Mouse (Mus musculus): Measurements from ENCODE around the gene Ushbp1. TPM values are rescaled to one million over a fixed set of nuclear protein-coding genes. Genes with fewer than 3 reads are reported as not detected.

The Ushbp1 gene
- total RNA-seq, 2 experiments from 2014 or later, result 6.4 to 9.3 TPM

DNA sequence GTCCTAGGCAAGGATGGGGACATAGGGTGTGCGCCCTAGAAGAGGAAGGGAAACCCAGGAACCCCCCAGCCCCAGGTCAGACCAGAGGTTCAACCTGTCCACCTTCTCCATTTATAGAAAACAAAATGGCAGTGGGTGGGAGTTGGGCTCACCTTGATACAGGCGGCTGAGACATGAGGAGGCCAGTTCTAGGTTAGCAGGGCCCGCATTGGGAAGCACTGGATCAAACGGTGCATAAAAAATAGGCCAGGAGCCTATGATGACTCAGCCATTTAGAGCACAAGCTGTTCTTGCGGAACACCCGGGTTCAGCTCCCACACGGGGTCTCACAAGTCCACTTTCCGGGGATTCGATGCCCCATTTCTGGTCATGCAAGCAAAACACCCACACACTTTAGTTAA lies 9.3 kb upstream of the Ushbp1 start:
- no peak for DNase-seq
- TF ChIP-seq CTCF (IDR thresholded peaks at IDR 0.05), result no peak
- H3K27ac ChIP-seq, result no peak overlapping the region
- intact Hi-C loops (cut with DNase I), result loop anchor here (5.0 kb wide), 1 partner anchor 33 kb away; the partner anchor contains the start of gene Ocel1
- H3K4me3 ChIP-seq, result no peak overlapping the region

GRCm38 (mm10) chr8:71404011-71404410 lies 8.4 kb upstream of the Ushbp1 start:
- DNase-seq, result no peak
- intact Hi-C loops (cut with DNase I), result no loop called here

DNA sequence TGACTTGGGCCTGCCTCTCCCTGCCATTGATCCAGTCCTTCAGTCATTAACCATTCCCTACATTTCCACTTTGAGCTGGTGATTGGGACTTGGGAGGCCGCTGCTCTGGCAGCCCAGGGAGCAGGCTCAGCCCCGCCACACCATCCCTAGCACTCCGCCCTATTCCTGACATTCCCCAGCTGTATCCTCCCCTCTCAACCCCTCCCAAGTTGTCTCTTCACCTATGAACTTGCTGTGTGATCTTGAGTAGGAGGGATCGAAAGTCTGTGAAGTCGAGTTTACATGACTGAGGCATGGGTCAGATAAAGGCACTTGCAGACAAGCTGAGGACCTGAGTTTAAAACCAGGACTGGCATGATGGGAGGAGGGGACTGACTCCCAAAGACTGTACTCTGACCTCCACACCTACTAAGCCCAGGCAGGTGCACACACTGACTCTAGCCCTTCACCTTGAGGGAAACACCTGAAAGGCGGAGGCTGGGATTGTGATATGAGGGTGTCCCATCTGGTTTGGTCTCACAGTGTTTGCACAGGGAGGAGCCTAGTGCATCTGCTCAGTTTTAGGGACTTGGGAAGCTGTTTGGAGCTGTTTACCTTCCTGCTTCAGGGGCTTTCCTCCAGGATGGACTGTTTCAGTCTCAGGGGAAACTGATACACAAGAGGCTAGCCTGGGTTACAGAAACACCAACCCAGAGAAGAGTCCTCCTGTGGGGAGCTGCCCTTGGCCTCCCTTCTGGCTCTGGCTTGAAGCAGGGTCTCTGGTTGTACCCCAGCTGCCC lies 7.7 kb upstream of the Ushbp1 start:
- no peak for DNase-seq
- intact Hi-C loops (cut with DNase I), result no loop called here
- no peak for TF ChIP-seq CTCF (IDR thresholded peaks at IDR 0.05)
- H3K4me3 ChIP-seq, result no peak overlapping the region
- H3K27ac ChIP-seq, result no peak overlapping the region

More at GRCm38 (mm10) chr8:71404011-71404410, 8.4 kb upstream of the Ushbp1 start:
- Histone ChIP-seq H3K27ac (no peak overlapping the region), H3K4me3 (no peak overlapping the region)
- TF ChIP-seq CTCF (IDR thresholded peaks at IDR 0.05), result no peak

- intact Hi-C loops (cut with DNase I), result no loop called here
- TF ChIP-seq CTCF (IDR thresholded peaks at IDR 0.05), result no peak
- Histone ChIP-seq H3K27ac (no peak overlapping the region), H3K4me3 (no peak overlapping the region)
- DNase-seq, result no peak
These were observed 6.9 kb upstream of the Ushbp1 start for GRCm38 (mm10) chr8:71402446-71402964.

GRCm38 (mm10) chr8:71401454-71401853 lies 5.9 kb upstream of the Ushbp1 start:
- intact Hi-C loops (cut with DNase I), result no loop called here
- TF ChIP-seq CTCF (IDR thresholded peaks at IDR 0.05), result no peak
- no peak for DNase-seq

GRCm38 (mm10) chr8:71400826-71401225 lies 5.2 kb upstream of the Ushbp1 start:
- no peak for TF ChIP-seq CTCF (IDR thresholded peaks at IDR 0.05)
- intact Hi-C loops (cut with DNase I), result no loop called here
- H3K27ac ChIP-seq, result no peak overlapping the region
- DNase-seq, result no peak
- no peak overlapping the region for H3K4me3 ChIP-seq

More at GRCm38 (mm10) chr8:71401454-71401853, 5.9 kb upstream of the Ushbp1 start:
- H3K27ac ChIP-seq, result no peak overlapping the region
- no peak overlapping the region for H3K4me3 ChIP-seq

GRCm38 (mm10) chr8:71397701-71398100 lies 2.1 kb upstream of the Ushbp1 start:
- peak overlapping the region; percentile 83 for H3K4me3 ChIP-seq
- no peak overlapping the region for H3K27ac ChIP-seq
- no peak for TF ChIP-seq CTCF (IDR thresholded peaks at IDR 0.05)
- intact Hi-C loops (cut with DNase I), result no loop called here
- no peak for DNase-seq

GRCm38 (mm10) chr8:71396639-71397305 lies 1.2 kb upstream of the Ushbp1 start, which contains the start of gene Babam1:
TSS of gene Babam1 (plus strand) at chr8:71396861.
- no peak for TF ChIP-seq CTCF (IDR thresholded peaks at IDR 0.05)
- intact Hi-C loops (cut with DNase I), result no loop called here
- Histone ChIP-seq H3K4me3 (peak within 1 kb of the TSS; percentile 83), H3K27ac (peak within 1 kb of the TSS; percentile 85)
- peak; percentile 94 for DNase-seq

DNA sequence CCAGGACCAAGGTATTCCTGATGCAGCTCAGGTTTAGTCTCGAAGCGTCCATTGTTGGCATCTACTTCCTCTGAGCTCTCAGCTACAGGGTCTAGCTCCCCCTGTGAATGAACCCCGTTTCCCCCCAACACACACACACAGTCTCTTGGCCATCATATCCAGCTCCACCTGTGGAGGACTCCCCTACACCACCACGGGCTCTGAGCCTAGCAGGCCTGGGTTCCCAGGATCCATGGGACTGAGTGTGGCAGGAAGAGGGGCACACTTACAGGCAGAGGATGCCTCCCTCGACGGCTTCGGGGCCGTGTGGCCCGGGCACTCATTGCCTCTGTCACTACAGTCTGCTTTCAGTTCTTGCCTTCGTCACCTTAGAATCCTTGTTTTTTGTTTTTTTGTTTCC lies 531 bp downstream of the Ushbp1 start:
- Histone ChIP-seq H3K4me3 (peak overlapping the region; percentile 83), H3K27ac (peak overlapping the region; percentile 85)
- intact Hi-C loops (cut with DNase I), result no loop called here
- DNase-seq, result no peak
- TF ChIP-seq CTCF (IDR thresholded peaks at IDR 0.05), result no peak

GRCm38 (mm10) chr8:71394481-71394880 lies 1.1 kb downstream of the Ushbp1 start:
- no peak for TF ChIP-seq CTCF (IDR thresholded peaks at IDR 0.05)
- Histone ChIP-seq H3K4me3 (peak overlapping the region; percentile 83), H3K27ac (peak overlapping the region; percentile 85)
- no peak for DNase-seq
- intact Hi-C loops (cut with DNase I), result no loop called here

DNA sequence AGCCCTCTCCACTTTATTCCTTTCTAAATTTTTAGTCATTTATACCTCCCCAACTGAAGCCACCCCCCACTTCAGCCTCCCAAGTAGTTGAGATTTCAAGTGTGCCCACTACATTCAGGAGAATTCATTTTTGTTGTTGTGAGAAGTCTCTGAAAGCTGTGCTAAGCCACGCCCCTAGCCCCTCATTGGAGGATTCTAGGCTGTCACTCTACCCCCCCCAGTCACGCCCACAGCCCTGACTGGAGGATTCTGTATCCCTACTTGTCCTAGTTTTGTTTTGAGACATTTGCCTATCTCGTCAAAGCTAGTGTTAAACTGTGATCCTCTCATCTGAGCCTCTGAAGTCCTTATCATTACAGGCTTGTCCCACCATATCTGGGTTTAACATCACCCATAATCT lies 2.7 kb downstream of the Ushbp1 start:
- DNase-seq, result peak; percentile 46
- peak overlapping the region; percentile 83 for H3K4me3 ChIP-seq
- peak overlapping the region; percentile 65 for H3K27ac ChIP-seq
- no peak for TF ChIP-seq CTCF (IDR thresholded peaks at IDR 0.05)
- intact Hi-C loops (cut with DNase I), result no loop called here

DNA sequence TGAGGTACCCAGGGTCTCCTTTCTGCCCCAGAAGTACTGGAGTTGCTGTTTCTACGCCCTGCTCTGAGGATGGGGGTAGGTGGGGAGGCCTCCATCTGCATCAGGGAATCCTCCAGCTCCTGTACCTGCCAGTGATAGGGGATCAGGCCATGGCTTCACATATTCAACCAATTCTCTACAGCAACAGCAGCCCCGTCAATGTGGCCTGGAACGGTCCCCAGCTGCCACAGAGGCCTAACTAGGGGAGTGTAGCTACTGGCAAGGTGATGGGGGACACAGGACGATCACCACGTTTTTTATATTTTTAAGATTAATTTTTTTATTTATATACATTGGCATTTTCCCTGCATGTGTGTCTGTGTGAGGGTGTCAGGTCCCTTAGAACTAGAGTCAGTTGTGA lies 3.2 kb downstream of the Ushbp1 start:
- no peak for TF ChIP-seq CTCF (IDR thresholded peaks at IDR 0.05)
- intact Hi-C loops (cut with DNase I), result no loop called here
- DNase-seq, result no peak
- H3K27ac ChIP-seq, result peak overlapping the region; percentile 65; the same call in 1 of the 2 replicates
- H3K4me3 ChIP-seq, result peak overlapping the region; percentile 83; the same call in 1 of the 2 replicates

- no peak for DNase-seq
- no peak for TF ChIP-seq CTCF (IDR thresholded peaks at IDR 0.05)
- Histone ChIP-seq H3K4me3 (no peak overlapping the region), H3K27ac (no peak overlapping the region)
- intact Hi-C loops (cut with DNase I), result no loop called here
These were observed 3.9 kb downstream of the Ushbp1 start for GRCm38 (mm10) chr8:71391696-71392095.
